Mouse (Mus musculus) left cerebral cortex, adult 2 months (tissue): ENCODE measurements at regions not wholly inside any gene's neighbourhood (a gene's known extent, or its start where the extent isn't known, plus 50 kb on each side); places are given as distances from the start of the nearest gene placed in this dataset.

Experiments
- DNase-seq, 2 experiments: peaks; one replicate each; pipeline ENCODE4 v3.0.0; 2021 to 2022; ENCODE audit warnings: low spot score in 2 of 2, mixed read lengths in 1 of 2; ENCODE audit errors: extremely low spot score in 1 of 2
- H3K27ac ChIP-seq: fragments of 200-600 bp; 2 replicates; pipeline ENCODE4 v1.8.1; 2022
- H3K4me3 ChIP-seq: fragments of 200-600 bp; 2 replicates; pipeline ENCODE4 v1.8.1; 2022
- CTCF ChIP-seq: fragments of 200-600 bp; IDR thresholded peaks from 2 replicates; pipeline ENCODE4 v1.8.1; 2022; ENCODE audit warnings: antibody characterized with exemption, mild to moderate bottlenecking, moderate library complexity
- intact Hi-C: fragments of 180-260 bp; cut with DNase I; formaldehyde crosslinking; loops from one replicate; pipeline ENCODE4 v1.15.1; 2025
- microRNA-seq, 2 experiments: library from miRNA; unstranded; fragments of <30 nt; microRNA quantifications; one replicate each; pipeline ENCODE4 v1.2.0; 2021

GRCm38 (mm10) chr10:60913456-60913900, 82.1 kb upstream of the Unc5b start:
- intact Hi-C loops: no loop called here
- TF ChIP-seq CTCF: no peak
- DNase-seq: no peak
- H3K4me3 ChIP-seq: no peak overlapping the region
- H3K27ac ChIP-seq: no peak overlapping the region

DNA sequence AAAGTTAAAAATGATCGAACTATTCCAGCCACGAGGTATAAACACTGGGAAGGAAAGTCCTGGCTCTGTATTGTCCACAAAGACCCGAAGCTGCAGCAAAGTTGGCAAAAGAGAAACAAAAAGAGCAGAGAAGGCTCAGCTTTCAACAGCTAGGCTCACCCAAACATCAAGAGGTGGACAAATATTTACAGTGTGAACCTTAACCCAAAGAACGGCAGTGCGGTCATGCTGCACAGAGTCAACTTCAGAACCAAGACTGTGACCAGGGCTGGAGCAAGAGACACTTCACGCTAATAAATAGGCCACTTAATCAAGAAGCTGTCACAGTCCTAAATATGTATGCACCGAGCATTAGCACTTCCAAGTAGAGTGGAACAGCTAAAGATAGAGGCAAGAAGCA, 73.0 kb upstream of the Unc5b start:
- Histone ChIP-seq H3K4me3 (no peak overlapping the region), H3K27ac (no peak overlapping the region)
- DNase-seq: no peak
- intact Hi-C loops: no loop called here
- no peak for TF ChIP-seq CTCF

DNA sequence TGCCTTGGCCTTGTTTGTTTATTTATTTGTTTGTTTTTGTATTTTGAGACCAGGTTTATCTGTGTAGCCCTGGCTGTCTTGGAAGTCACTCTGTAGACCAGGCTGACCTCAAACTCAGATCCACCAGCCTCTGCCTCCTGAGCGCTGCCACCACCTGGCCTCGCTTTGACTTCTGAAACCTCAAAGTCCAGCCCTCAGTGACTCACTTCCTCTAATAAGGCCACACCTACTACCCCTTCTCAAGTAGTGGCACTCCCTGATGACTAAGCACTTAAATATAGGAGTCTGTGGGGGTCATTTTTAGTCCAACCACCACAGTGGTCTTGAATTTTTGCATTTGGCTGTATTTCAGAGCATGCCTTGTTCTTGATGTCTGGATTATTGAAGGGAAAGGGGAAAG, 69.6 kb upstream of the Unc5b start:
- intact Hi-C loops: no loop called here
- Histone ChIP-seq H3K27ac (no peak overlapping the region), H3K4me3 (no peak overlapping the region)
- no peak for DNase-seq
- TF ChIP-seq CTCF: no peak

DNA sequence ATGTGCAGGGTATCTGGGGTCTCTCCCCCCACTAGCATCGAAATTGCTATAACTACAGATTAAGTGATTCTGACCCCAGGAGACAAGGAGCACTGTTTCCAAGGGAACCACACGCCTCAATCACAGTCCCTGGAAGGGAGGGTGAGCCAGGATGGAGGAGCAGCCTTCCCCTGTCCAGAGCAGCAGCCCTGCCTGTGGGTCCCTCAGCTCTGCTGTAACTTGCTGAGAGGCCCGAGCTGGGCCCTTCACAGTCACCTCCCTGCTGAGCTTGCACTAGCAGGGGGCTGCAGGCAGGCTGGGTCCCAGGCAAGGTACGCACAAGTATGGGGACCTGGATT, 62.4 kb upstream of the Unc5b start:
- no peak overlapping the region for H3K27ac ChIP-seq
- intact Hi-C loops: no loop called here
- DNase-seq: no peak
- no peak overlapping the region for H3K4me3 ChIP-seq
- no peak for TF ChIP-seq CTCF

DNA sequence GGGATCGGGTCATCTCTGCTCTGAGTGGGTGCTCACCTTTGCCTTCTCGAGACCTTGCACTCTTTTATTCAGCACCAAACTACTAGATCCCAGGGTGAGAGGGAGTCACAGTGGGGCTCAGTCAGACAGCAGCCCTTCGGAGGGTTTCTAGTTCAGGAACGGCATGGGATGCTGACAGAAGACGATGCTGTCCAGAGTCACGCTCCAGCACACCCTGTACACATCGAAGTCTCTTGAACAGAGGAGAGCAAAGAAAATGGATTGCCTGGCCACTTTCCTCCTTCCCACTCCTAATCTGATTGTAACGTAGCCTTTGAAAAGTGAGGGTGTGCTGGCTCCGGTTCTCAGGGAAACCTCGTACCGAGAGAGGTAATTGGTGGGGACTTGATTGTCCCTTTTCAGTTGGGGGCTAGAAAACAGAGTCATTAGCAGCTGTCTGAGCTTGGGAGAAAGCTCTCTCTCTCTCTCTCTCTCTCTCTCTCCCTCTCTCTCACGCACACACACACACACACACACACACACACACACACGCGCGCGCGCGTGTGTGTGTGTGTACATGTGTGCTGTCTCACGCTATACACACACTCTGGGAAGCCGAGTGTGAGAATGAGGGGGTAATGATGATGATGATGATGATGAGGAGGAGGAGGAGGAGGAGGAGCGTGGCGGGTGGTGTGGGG, 61.9 kb upstream of the Unc5b start:
- TF ChIP-seq CTCF: no peak
- intact Hi-C loops: no loop called here
- DNase-seq: no peak
- H3K27ac ChIP-seq: no peak overlapping the region
- no peak overlapping the region for H3K4me3 ChIP-seq

GRCm38 (mm10) chr10:60892730-60893129, 61.3 kb upstream of the Unc5b start:
- TF ChIP-seq CTCF: no peak
- intact Hi-C loops: no loop called here
- H3K4me3 ChIP-seq: no peak overlapping the region
- H3K27ac ChIP-seq: no peak overlapping the region
- DNase-seq: no peak

DNA sequence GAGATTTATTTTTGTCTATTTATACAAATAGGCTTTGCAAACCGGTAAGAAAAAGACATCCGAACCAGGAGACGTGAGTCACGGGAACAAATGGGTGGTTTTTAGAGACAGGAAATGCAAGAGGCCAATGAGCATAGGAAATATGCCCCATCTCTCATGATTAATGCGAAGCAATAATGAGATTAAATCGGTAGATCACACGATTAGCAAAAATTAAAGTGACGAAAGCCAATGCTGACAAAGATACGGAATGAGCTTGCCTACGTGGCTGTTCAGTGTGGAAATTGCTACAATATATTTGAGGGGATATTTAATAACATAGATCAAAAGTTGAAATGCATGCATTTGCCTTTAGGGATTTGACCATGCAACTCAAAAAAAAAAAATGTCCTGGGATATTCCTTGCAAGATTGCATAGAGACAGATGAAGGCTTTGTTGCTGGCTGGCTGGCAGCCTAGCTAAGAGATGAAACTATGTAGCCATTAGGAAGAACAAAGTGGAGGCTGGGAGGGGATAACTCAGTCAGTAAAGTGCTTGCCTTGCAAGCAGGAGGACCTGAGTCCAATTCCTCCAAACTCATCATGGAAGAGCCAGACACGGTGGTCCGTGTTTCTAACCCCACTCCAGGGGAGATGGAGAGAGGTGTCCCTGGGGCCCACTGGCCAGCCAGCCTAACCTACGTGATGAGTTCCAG, 60.2 kb upstream of the Unc5b start:
- DNase-seq: no peak
- no peak for TF ChIP-seq CTCF
- intact Hi-C loops: no loop called here
- Histone ChIP-seq H3K27ac (no peak overlapping the region), H3K4me3 (no peak overlapping the region)

DNA sequence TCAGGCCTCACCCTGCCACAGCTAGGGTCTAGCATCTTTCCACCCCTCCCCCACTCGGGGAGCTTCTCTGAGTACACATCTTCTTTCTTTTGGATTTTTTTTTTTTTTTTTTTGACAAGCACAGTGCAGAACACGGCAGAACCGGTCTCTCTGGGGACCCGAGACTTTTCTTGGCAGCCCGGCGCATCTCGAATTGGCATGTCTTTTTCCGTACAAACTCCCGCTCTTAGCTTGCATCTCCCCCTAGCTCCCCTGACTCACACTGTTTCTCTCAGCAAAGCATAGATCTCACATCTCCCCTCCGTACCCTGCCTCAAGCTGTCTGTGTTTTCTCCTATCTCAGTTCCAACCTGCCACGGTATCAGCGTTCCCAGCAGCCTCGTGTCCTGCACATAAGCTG, 58.4 kb upstream of the Unc5b start:
- H3K27ac ChIP-seq: no peak overlapping the region
- intact Hi-C loops: no loop called here
- DNase-seq: no peak
- TF ChIP-seq CTCF: no peak
- no peak overlapping the region for H3K4me3 ChIP-seq

DNA sequence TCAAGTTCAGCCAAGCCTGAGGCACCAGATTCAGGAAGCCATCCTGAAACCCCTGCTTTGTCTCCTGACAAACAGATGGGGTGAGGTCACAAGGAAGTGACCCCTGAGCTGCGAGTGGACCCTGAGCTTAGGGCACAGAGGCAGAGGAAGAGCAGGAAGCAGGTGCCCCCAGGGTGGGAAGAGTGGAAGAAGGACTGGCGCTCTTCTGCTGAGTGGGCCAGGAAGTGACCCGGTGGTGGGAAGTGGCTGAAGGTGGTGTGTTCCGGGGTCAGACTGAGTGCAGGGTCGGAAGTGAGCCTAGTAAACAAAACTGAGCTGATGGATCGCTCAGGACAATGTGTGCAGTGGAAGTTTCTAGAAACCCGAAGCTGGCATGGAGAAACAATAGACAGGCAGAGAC, 57.2 kb upstream of the Unc5b start:
- no peak for TF ChIP-seq CTCF
- DNase-seq: no peak
- intact Hi-C loops: no loop called here
- Histone ChIP-seq H3K4me3 (no peak overlapping the region), H3K27ac (no peak overlapping the region)

DNA sequence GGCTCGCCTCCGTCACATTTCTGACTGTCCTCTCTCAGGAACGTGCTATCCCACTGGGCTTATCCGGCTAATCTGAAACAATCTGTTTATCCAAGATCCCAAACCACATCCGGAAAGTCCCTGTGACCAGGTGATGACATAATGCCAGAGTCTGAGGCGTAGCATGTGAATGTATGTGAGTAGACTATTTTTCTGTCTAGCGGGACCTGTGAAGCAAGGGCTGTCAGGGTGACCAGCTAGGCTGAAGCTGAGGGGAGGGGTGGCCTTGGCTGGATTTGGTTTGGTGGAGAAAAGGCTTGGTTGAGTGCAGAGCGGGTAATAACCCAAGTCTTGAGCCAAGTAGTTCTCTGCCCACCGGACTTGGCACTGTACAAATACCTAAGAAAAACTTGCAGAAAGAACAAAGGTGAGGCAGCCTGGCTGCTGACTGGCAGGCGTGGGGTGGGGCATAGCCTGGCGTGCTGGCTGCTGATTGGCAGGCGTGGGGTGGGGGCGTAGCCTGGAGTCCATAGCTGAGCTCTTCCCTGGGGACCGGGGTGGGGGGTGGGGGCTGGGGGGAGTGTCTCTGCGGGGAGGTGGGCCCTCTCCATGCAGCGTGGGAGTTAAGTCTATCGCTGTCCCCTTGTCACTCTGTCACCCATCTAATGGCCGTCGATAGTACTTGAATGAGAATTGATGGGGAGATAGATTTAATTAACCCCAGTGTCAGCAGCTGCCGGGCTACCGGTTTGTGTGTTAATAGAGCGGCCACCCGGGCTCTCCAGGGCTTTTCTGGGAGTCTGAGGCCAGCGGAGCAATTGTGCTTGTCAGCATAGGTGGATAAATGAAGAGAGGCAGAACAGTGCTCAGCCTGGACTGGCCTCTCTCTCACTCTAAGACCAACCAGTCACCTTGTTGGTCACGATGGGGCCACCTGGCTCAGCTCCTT, 54.2 kb upstream of the Unc5b start:
- no peak for DNase-seq
- H3K27ac ChIP-seq: no peak overlapping the region
- no peak overlapping the region for H3K4me3 ChIP-seq
- no peak for TF ChIP-seq CTCF
- intact Hi-C loops: no loop called here

DNA sequence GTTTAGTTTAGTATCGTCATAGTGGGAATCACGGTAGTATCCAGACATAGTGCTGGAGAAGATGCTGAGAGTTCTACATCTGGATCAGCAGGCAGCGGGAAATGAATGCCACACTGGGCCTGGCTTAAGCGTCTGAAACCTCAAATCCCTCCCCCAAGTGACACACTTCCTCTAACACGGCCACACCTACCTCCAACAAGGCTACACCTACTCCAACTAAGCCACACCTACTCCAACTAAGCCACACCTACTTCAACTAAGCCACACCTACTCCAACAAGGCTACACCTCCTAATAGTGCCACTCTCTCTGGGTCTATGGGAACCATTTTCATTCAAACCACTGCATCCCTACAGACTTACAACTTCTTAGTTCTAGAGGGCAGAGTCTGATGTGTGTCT, 53.4 kb upstream of the Unc5b start:
- no peak for DNase-seq
- intact Hi-C loops: no loop called here
- TF ChIP-seq CTCF: no peak
- Histone ChIP-seq H3K27ac (no peak overlapping the region), H3K4me3 (no peak overlapping the region)

Small RNA genes lying in the stretch of these regions (microRNA-seq; reads per million reads assigned to microRNA genes)
- gene Mir466j: 0 reads per million in 2 experiments
- 0 reads per million in 2 experiments for gene Mir6408
